Mouse (Mus musculus): ENCODE data around the gene Gm5617. TPM values are rescaled to one million over a fixed set of nuclear protein-coding genes. Genes with fewer than 3 reads are reported as not detected.

Gene Gm5617
- polyA plus RNA-seq, 1 experiment from 2014 or later = 26.4 TPM

GRCm38 (mm10) chr9:48473131-48473530, 22.1 kb upstream of the Gm5617 start:
- WGBS = 94% methylated on average over 12 of the region's 12 CpGs
- no peak overlapping the region for H3K4me2 ChIP-seq
- H3K4me3 ChIP-seq = no peak overlapping the region
- no peaks in the 10 kb centered on the region for H3K36me3 ChIP-seq
- no peak overlapping the region for H3K9ac ChIP-seq
- no peaks in the 10 kb centered on the region for H3K4me1 ChIP-seq (replicated peaks)
- H3K27me3 ChIP-seq = no peaks in the 10 kb centered on the region
- no peak overlapping the region for H3K27ac ChIP-seq (replicated peaks)
- H3K9me3 ChIP-seq = no peaks in the 10 kb centered on the region
- ATAC-seq (ENCODE audit: low FRiP score, low read depth) = no peak

GRCm38 (mm10) chr9:48474367-48474766, 20.9 kb upstream of the Gm5617 start:
- Histone ChIP-seq H3K9ac (no peak overlapping the region), H3K4me1 (replicated peaks) (peaks cover 1% of the 10 kb centered on the region), H3K27ac (replicated peaks) (no peak overlapping the region), H3K4me3 (no peak overlapping the region), H3K27me3 (no peaks in the 10 kb centered on the region), H3K9me3 (no peaks in the 10 kb centered on the region), H3K36me3 (no peaks in the 10 kb centered on the region), H3K4me2 (no peak overlapping the region)
- 94% methylated on average over 9 of the region's 9 CpGs for WGBS
- no peak for ATAC-seq (ENCODE audit: low FRiP score, low read depth)

DNA sequence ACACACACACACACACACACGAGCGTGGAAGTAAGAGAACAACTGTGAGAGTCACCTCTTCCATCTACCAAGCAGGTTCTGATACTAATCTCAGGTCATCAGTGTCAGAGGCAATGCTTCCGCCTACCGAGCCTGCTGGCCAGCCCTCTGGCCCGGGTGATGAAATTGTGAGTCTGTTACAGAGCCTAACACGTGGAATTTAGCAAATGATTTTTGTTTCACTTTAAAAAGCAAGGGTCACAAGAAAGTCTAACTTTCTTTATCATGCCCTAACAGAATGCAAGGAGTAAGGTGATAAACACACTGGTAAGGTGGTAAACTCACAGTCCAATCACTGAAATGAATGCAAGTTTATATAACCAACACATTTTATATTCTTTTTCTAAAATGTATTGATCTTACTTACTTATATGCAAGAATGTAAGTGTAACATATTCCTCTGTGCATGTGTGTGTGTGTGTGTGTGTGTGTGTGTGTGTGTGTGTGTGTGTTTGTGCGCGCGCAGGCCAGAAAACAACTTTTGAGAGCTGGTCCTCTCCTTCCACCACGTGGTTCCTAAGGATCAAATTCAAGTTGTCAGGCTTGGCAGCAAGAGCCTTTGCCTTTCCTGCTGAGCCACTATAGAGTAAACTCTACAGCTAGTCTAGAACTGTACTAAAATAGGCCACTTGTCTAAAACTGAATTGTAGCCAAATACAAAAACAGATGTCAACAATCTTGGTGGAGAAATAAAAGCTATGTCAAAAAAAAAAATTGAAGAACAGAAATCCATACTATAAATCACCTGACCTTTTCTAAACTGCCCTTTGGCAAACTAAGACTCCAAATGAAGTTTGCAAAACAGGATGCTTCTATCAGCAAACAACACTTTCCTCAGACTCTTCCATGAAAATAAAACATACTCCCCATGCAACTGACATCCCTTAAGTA, 18.7 kb upstream of the Gm5617 start:
- no peaks in the 10 kb centered on the region for H3K9me3 ChIP-seq
- peaks cover 11% of the 10 kb centered on the region for H3K4me1 ChIP-seq (replicated peaks)
- no peak overlapping the region for H3K4me3 ChIP-seq
- no peak for ATAC-seq (ENCODE audit: low FRiP score, low read depth)
- H3K36me3 ChIP-seq = no peaks in the 10 kb centered on the region
- H3K27ac ChIP-seq (replicated peaks) = no peak overlapping the region
- no peaks in the 10 kb centered on the region for H3K27me3 ChIP-seq
- 91% methylated on average over 10 of the region's 10 CpGs for WGBS
- H3K4me2 ChIP-seq = no peak overlapping the region
- H3K9ac ChIP-seq = no peak overlapping the region

GRCm38 (mm10) chr9:48478808-48479207, 16.4 kb upstream of the Gm5617 start:
- H3K9ac ChIP-seq = no peak overlapping the region
- WGBS = 95% methylated on average over 4 of the region's 4 CpGs
- no peak overlapping the region for H3K4me2 ChIP-seq
- H3K4me1 ChIP-seq (replicated peaks) = peaks cover 11% of the 10 kb centered on the region
- H3K27ac ChIP-seq (replicated peaks) = no peak overlapping the region
- 0 out of 2 replicates have a peak, but pooled peaks cover 3% of the 10 kb centered on the region for H3K27me3 ChIP-seq
- H3K4me3 ChIP-seq = no peak overlapping the region
- H3K9me3 ChIP-seq = no peaks in the 10 kb centered on the region
- H3K36me3 ChIP-seq = no peaks in the 10 kb centered on the region
- no peak for ATAC-seq (ENCODE audit: low FRiP score, low read depth)

GRCm38 (mm10) chr9:48479838-48480410, 15.3 kb upstream of the Gm5617 start:
- Histone ChIP-seq H3K9me3 (no peaks in the 10 kb centered on the region), H3K4me3 (peak overlapping the region; percentile 83), H3K27me3 (0 out of 2 replicates have a peak, but pooled peaks cover 3% of the 10 kb centered on the region), H3K9ac (peak overlapping the region; percentile 63), H3K27ac (replicated peaks) (no peak overlapping the region), H3K4me2 (peak overlapping the region; percentile 87), H3K36me3 (no peaks in the 10 kb centered on the region), H3K4me1 (replicated peaks) (peaks cover 11% of the 10 kb centered on the region)
- WGBS = 7% methylated on average over 24 of the region's 25 CpGs
- ATAC-seq (ENCODE audit: low FRiP score, low read depth) = no peak; the same call in 1 of the 2 replicates

GRCm38 (mm10) chr9:48480411-48481213, 14.6 kb upstream of the Gm5617 start, which contains the start of gene Rexo2:
Gene Rexo2, minus strand, starts transcription at chr9:48480623.
- WGBS = 1% methylated on average over 49 of the region's 49 CpGs

GRCm38 (mm10) chr9:48481214-48482134, 13.8 kb upstream of the Gm5617 start:
- 0 out of 2 replicates have a peak, but pooled peaks cover 3% of the 10 kb centered on the region for H3K27me3 ChIP-seq
- peak overlapping the region; percentile 83 for H3K4me3 ChIP-seq
- WGBS = 39% methylated on average over 20 of the region's 20 CpGs
- peaks cover 11% of the 10 kb centered on the region for H3K4me1 ChIP-seq (replicated peaks)
- peak overlapping the region; percentile 87 for H3K4me2 ChIP-seq
- 0 out of 2 replicates have a peak overlapping the region, but pooled peaks have one; percentile 2 for H3K9ac ChIP-seq
- H3K9me3 ChIP-seq = no peaks in the 10 kb centered on the region
- H3K36me3 ChIP-seq = 0 out of 2 replicates have a peak, but pooled peaks cover under 1% of the 10 kb centered on the region
- ATAC-seq (ENCODE audit: low FRiP score, low read depth) = no peak
- H3K27ac ChIP-seq (replicated peaks) = no peak overlapping the region

More at GRCm38 (mm10) chr9:48480411-48481213, 14.6 kb upstream of the Gm5617 start, which contains the start of gene Rexo2:
- H3K4me3 ChIP-seq = peak within 1 kb of the TSS; percentile 83
- 0 out of 2 replicates have a peak, but pooled peaks cover 3% of the 10 kb centered on the region for H3K27me3 ChIP-seq
- H3K27ac ChIP-seq (replicated peaks) = no peak within 1 kb of the TSS
- H3K4me2 ChIP-seq = peak within 1 kb of the TSS; percentile 87
- no peaks in the 10 kb centered on the region for H3K36me3 ChIP-seq
- H3K4me1 ChIP-seq (replicated peaks) = peaks cover 11% of the 10 kb centered on the region
- ATAC-seq (ENCODE audit: low FRiP score, low read depth) = peak; percentile 99
- H3K9ac ChIP-seq = peak within 1 kb of the TSS; percentile 63
- H3K9me3 ChIP-seq = no peaks in the 10 kb centered on the region

- Histone ChIP-seq H3K36me3 (peaks cover 24% of the 10 kb centered on the region), H3K27me3 (no peaks in the 10 kb centered on the region), H3K4me3 (peak overlapping the region; percentile 85), H3K9me3 (no peaks in the 10 kb centered on the region), H3K27ac (replicated peaks) (peak overlapping the region; percentile 96), H3K4me1 (replicated peaks) (peaks cover 21% of the 10 kb centered on the region), H3K9ac (peak overlapping the region; percentile 73), H3K4me2 (peak overlapping the region; percentile 91)
- 2% methylated on average over 34 of the region's 34 CpGs for WGBS
- peak; percentile 84 for ATAC-seq (ENCODE audit: low FRiP score, low read depth)
These were observed 298 bp downstream of the Gm5617 start for GRCm38 (mm10) chr9:48495548-48495932.

- Histone ChIP-seq H3K9me3 (no peaks in the 10 kb centered on the region), H3K4me1 (replicated peaks) (peaks cover 1% of the 10 kb centered on the region), H3K4me2 (no peak overlapping the region), H3K27ac (replicated peaks) (no peak overlapping the region), H3K27me3 (no peaks in the 10 kb centered on the region), H3K4me3 (no peak overlapping the region), H3K9ac (no peak overlapping the region), H3K36me3 (no peaks in the 10 kb centered on the region)
- WGBS = 84% methylated on average over 7 of the region's 7 CpGs
- no peak for ATAC-seq (ENCODE audit: low FRiP score, low read depth)
These were observed 6.0 kb downstream of the Gm5617 start for GRCm38 (mm10) chr9:48501192-48501591.

- WGBS = 73% methylated on average over 2 of the region's 2 CpGs
- no peak overlapping the region for H3K4me3 ChIP-seq
These were observed 7.8 kb downstream of the Gm5617 start for GRCm38 (mm10) chr9:48503001-48503400.

More at GRCm38 (mm10) chr9:48503001-48503400, 7.8 kb downstream of the Gm5617 start:
- H3K4me1 ChIP-seq (replicated peaks) = no peaks in the 10 kb centered on the region
- H3K9me3 ChIP-seq = no peaks in the 10 kb centered on the region
- no peaks in the 10 kb centered on the region for H3K27me3 ChIP-seq
- H3K27ac ChIP-seq (replicated peaks) = no peak overlapping the region
- no peak overlapping the region for H3K9ac ChIP-seq
- ATAC-seq (ENCODE audit: low FRiP score, low read depth) = no peak
- no peaks in the 10 kb centered on the region for H3K36me3 ChIP-seq
- H3K4me2 ChIP-seq = no peak overlapping the region
